Mouse (Mus musculus): ENCODE data around the gene Ppp1r36. TPM values are rescaled to one million over a fixed set of nuclear protein-coding genes. Genes with fewer than 3 reads are reported as not detected.

The Ppp1r36 gene
- total and polyA plus RNA-seq, 3 experiments, result not detected

GRCm38 (mm10) chr12:76427546-76427945, 10.2 kb downstream of the Ppp1r36 start:
- Histone ChIP-seq H3K9ac (ENCODE audit: control insufficient read depth, low read depth, low read length, poor library complexity, severe bottlenecking) (no peak overlapping the region), H3K27me3 (ENCODE audit: control insufficient read depth in 1 of 2, insufficient read depth in 2 of 2, low read length in 2 of 2) (peaks cover 4 to 5% of the 10 kb centered on the region in 2 experiments; a peak in 3 of 4 replicates), H3K36me3 (ENCODE audit: control insufficient read depth in 1 of 2, insufficient read depth in 2 of 2, low read length in 2 of 2) (no peaks in the 10 kb centered on the region), H3K9me3 (replicated peaks; ENCODE audit: insufficient read depth, low read length) (no peaks in the 10 kb centered on the region), H3K27ac (ENCODE audit: control insufficient read depth, low read depth, low read length) (no peak overlapping the region), H3K4me3 (ENCODE audit: control insufficient read depth in 1 of 2, insufficient read depth in 1 of 2, low read depth in 2 of 2, low read length in 2 of 2) (no peak overlapping the region), H3K79me2 (ENCODE audit: control insufficient read depth, insufficient read depth, low read length, poor library complexity) (no peaks in the 10 kb centered on the region), H3K4me1 (ENCODE audit: control insufficient read depth in 1 of 2, insufficient read depth in 2 of 2, low read length in 2 of 2) (no peaks in the 10 kb centered on the region)
- no peak for TF ChIP-seq BHLHE40 (IDR thresholded peaks at IDR 0.05; ENCODE audit: borderline replicate concordance, low read depth, low read length)
- TF ChIP-seq UBTF (IDR thresholded peaks at IDR 0.05; ENCODE audit: borderline replicate concordance, insufficient read depth, low read depth, low read length), result no peak
- TF ChIP-seq RCOR1 (IDR thresholded peaks at IDR 0.05; ENCODE audit: low read depth, low read length), result no peak
- no peak for TF ChIP-seq MXI1 (IDR thresholded peaks at IDR 0.05; ENCODE audit: low read depth, low read length)
- TF ChIP-seq NRF1 (IDR thresholded peaks at IDR 0.05; ENCODE audit: insufficient read depth, low read depth, low read length, poor library complexity, severe bottlenecking), result no peak
- TF ChIP-seq MYB (IDR thresholded peaks at IDR 0.05; ENCODE audit: low read depth, low read length), result no peak
- no peak for TF ChIP-seq CHD1 (IDR thresholded peaks at IDR 0.05; ENCODE audit: low read depth, low read length)
- no peak for TF ChIP-seq KAT2A (conservative IDR thresholded peaks at IDR 0.05; ENCODE audit: low read depth, low read length)
- no peak for TF ChIP-seq MAFK (IDR thresholded peaks at IDR 0.05; ENCODE audit: borderline replicate concordance, low read depth, low read length)
- no peak for DNase-seq (ENCODE audit: low read depth, low spot score)

GRCm38 (mm10) chr12:76430879-76431406, 13.6 kb downstream of the Ppp1r36 start:
- no peaks in the 10 kb centered on the region for H3K79me2 ChIP-seq (ENCODE audit: control insufficient read depth, insufficient read depth, low read length, poor library complexity)
- TF ChIP-seq MAX (IDR thresholded peaks at IDR 0.05; ENCODE audit: low read length) (no peak), UBTF (IDR thresholded peaks at IDR 0.05; ENCODE audit: borderline replicate concordance, insufficient read depth, low read depth, low read length) (no peak)
- H3K27me3 ChIP-seq (ENCODE audit: control insufficient read depth in 1 of 2, insufficient read depth in 2 of 2, low read length in 2 of 2), result peaks cover 6 to 8% of the 10 kb centered on the region in 2 experiments; a peak in 3 of 4 replicates
- H3K4me3 ChIP-seq (ENCODE audit: control insufficient read depth in 1 of 2, insufficient read depth in 1 of 2, low read depth in 2 of 2, low read length in 2 of 2), result no peak overlapping the region
- DNase-seq (ENCODE audit: low read depth, low spot score), result no peak
- H3K9me3 ChIP-seq (replicated peaks; ENCODE audit: insufficient read depth, low read length), result no peaks in the 10 kb centered on the region
- H3K36me3 ChIP-seq (ENCODE audit: control insufficient read depth in 1 of 2, insufficient read depth in 2 of 2, low read length in 2 of 2), result no peaks in the 10 kb centered on the region
- no peak overlapping the region for H3K27ac ChIP-seq (ENCODE audit: control insufficient read depth, low read depth, low read length)
- H3K4me1 ChIP-seq (ENCODE audit: control insufficient read depth in 1 of 2, insufficient read depth in 2 of 2, low read length in 2 of 2), result no peaks in the 10 kb centered on the region
- no peak overlapping the region for H3K9ac ChIP-seq (ENCODE audit: control insufficient read depth, low read depth, low read length, poor library complexity, severe bottlenecking)

- no peak for TF ChIP-seq TBP (IDR thresholded peaks at IDR 0.05; ENCODE audit: low read depth, low read length)
- no peak for TF ChIP-seq MXI1 (IDR thresholded peaks at IDR 0.05; ENCODE audit: low read depth, low read length)
- TF ChIP-seq POLR2A (IDR thresholded peaks at IDR 0.05; ENCODE audit: control insufficient read depth in 1 of 2, insufficient read depth in 1 of 2, low read depth in 1 of 2, low read length in 2 of 2, poor library complexity in 1 of 2), result no peak
- TF ChIP-seq ZC3H11A (IDR thresholded peaks at IDR 0.05; ENCODE audit: low read depth, low read length), result no peak
- TF ChIP-seq GABPA (IDR thresholded peaks at IDR 0.05; ENCODE audit: low read depth, low read length), result no peak
- no peaks in the 10 kb centered on the region for H3K9me3 ChIP-seq (replicated peaks; ENCODE audit: insufficient read depth, low read length)
- DNase-seq (ENCODE audit: low read depth, low spot score), result no peak
- H3K4me1 ChIP-seq (ENCODE audit: control insufficient read depth in 1 of 2, insufficient read depth in 2 of 2, low read length in 2 of 2), result no peaks in the 10 kb centered on the region
- no peaks in the 10 kb centered on the region for H3K36me3 ChIP-seq (ENCODE audit: control insufficient read depth in 1 of 2, insufficient read depth in 2 of 2, low read length in 2 of 2)
- no peak overlapping the region for H3K9ac ChIP-seq (ENCODE audit: control insufficient read depth, low read depth, low read length, poor library complexity, severe bottlenecking)
- H3K27ac ChIP-seq (ENCODE audit: control insufficient read depth, low read depth, low read length), result no peak overlapping the region
- H3K79me2 ChIP-seq (ENCODE audit: control insufficient read depth, insufficient read depth, low read length, poor library complexity), result no peaks in the 10 kb centered on the region
- H3K4me3 ChIP-seq (ENCODE audit: control insufficient read depth in 1 of 2, insufficient read depth in 1 of 2, low read depth in 2 of 2, low read length in 2 of 2), result no peak overlapping the region
- H3K27me3 ChIP-seq (ENCODE audit: control insufficient read depth in 1 of 2, insufficient read depth in 2 of 2, low read length in 2 of 2), result peaks cover 6 to 8% of the 10 kb centered on the region in 2 experiments; a peak in 3 of 4 replicates
These were observed 14.1 kb downstream of the Ppp1r36 start for GRCm38 (mm10) chr12:76431431-76431830.

Data from MEL (cell line).